Mouse (Mus musculus): ENCODE results near the gene Pcdh9.
A peak's percentile ranks its signal among the peaks of the same experiment; 100 is the strongest.

Gene Pcdh9

GRCm38 (mm10) chr14:93354150-93354549, 536.3 kb downstream of the Pcdh9 start:
- DNase-seq, result no peak

- peak; percentile 7 for DNase-seq
These were observed 539.6 kb downstream of the Pcdh9 start for GRCm38 (mm10) chr14:93350906-93351305.

- no peak for DNase-seq
These were observed 541.3 kb downstream of the Pcdh9 start for GRCm38 (mm10) chr14:93349166-93349565.

GRCm38 (mm10) chr14:93347031-93347430, 543.4 kb downstream of the Pcdh9 start:
- no peak for DNase-seq

GRCm38 (mm10) chr14:93342781-93343180, 547.7 kb downstream of the Pcdh9 start:
- DNase-seq, result no peak

GRCm38 (mm10) chr14:93341390-93341789, 549.1 kb downstream of the Pcdh9 start:
- DNase-seq, result no peak

- DNase-seq, result no peak
These were observed 561.2 kb downstream of the Pcdh9 start for GRCm38 (mm10) chr14:93329247-93329646.

GRCm38 (mm10) chr14:93317393-93317792, 573.1 kb downstream of the Pcdh9 start:
- DNase-seq, result no peak

GRCm38 (mm10) chr14:93288361-93288760, 602.1 kb downstream of the Pcdh9 start:
- DNase-seq, result no peak

- DNase-seq, result no peak
These were observed 602.8 kb downstream of the Pcdh9 start for GRCm38 (mm10) chr14:93287642-93288041.

- no peak for DNase-seq
These were observed 605.3 kb downstream of the Pcdh9 start for GRCm38 (mm10) chr14:93285136-93285535.

GRCm38 (mm10) chr14:93284009-93284408, 606.5 kb downstream of the Pcdh9 start:
- DNase-seq, result no peak

GRCm38 (mm10) chr14:93275661-93276060, 614.8 kb downstream of the Pcdh9 start:
- no peak for DNase-seq

- no peak for DNase-seq
These were observed 615.7 kb downstream of the Pcdh9 start for GRCm38 (mm10) chr14:93274767-93275166.

GRCm38 (mm10) chr14:93253411-93253810, 637.1 kb downstream of the Pcdh9 start:
- DNase-seq, result no peak

GRCm38 (mm10) chr14:93240263-93240662, 650.2 kb downstream of the Pcdh9 start:
- DNase-seq, result no peak

- no peak for DNase-seq
These were observed 656.1 kb downstream of the Pcdh9 start for GRCm38 (mm10) chr14:93234333-93234732.

- DNase-seq, result no peak
These were observed 656.9 kb downstream of the Pcdh9 start for GRCm38 (mm10) chr14:93233599-93233998.

- DNase-seq, result peak; percentile 63
These were observed 675.6 kb downstream of the Pcdh9 start for GRCm38 (mm10) chr14:93214846-93215245.

GRCm38 (mm10) chr14:93199791-93200190, 690.7 kb downstream of the Pcdh9 start:
- DNase-seq, result no peak

GRCm38 (mm10) chr14:93182606-93183491, 707.6 kb downstream of the Pcdh9 start:
- DNase-seq, result no peak

- DNase-seq, result no peak
These were observed 721.3 kb downstream of the Pcdh9 start for GRCm38 (mm10) chr14:93169201-93169600.

- DNase-seq, result no peak
These were observed 722.1 kb downstream of the Pcdh9 start for GRCm38 (mm10) chr14:93168367-93168766.

GRCm38 (mm10) chr14:93143414-93143813, 747.1 kb downstream of the Pcdh9 start:
- no peak for DNase-seq

- DNase-seq, result peak; percentile 31
These were observed 748.4 kb downstream of the Pcdh9 start for GRCm38 (mm10) chr14:93142076-93142475.

Measured in kidney, postnatal 10 days (tissue).